Comparison of ENCODE assay signal across 13 mouse cellular contexts in the genomic region with DNA sequence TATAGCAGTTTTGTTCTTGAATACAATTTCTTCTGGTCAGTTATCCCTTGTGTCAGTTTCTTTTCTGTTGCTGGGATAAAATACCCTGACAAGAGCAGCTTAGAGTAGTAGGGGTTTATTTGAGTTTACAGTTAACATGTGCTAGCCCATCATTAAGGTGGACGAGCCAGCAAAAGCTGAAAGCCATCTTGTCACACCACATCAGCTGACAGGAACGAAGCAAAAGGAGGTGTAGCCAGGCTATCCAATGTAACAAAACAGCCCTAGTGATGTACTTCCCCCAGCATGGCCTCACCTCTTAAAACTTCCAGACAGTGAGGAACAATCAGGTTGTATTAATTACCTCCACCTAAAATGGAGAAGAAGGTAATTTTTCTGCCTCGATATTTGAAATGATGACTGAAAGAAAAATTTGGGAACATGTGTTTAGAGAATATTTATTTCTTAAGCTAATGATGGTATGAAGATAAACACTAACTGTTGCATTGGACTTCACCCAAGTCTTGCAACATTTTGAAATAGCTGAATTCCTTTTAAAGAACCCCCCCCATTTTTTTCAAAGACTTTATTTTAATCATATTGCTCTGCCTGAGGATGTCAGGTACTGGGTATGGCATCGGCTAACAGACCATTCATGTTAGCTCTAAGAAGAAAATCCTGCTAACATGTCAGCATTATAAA.
"Had no signal": no experiment of that assay in that cellular context is flagged by ENCODE, and none has a peak within 500 bp of the region (broad histone marks: within the 10 kb centered on the region; RNA-seq: fewer than 3 reads in every experiment).

No protein-coding gene starts in this region.

- H3K9ac ChIP-seq: limb, embryonic 15.5 days; liver, embryonic 13.5 days; neural tube, embryonic 12.5 days had no signal

- H3K4me1 ChIP-seq: liver, embryonic 13.5 days; neural tube, embryonic 12.5 days had no signal

- H3K36me3 ChIP-seq: limb, embryonic 15.5 days; liver, embryonic 13.5 days; midbrain, embryonic 10.5 days; neural tube, embryonic 12.5 days had no signal

- H3K9me3 ChIP-seq: limb, embryonic 15.5 days; liver, embryonic 13.5 days; midbrain, embryonic 10.5 days; neural tube, embryonic 12.5 days had no signal

- H3K4me2 ChIP-seq: limb, embryonic 15.5 days; liver, embryonic 13.5 days; neural tube, embryonic 12.5 days had no signal

- H3K4me3 ChIP-seq: limb, embryonic 15.5 days; liver, embryonic 13.5 days; midbrain, embryonic 10.5 days; neural tube, embryonic 12.5 days had no signal

- H3K27ac ChIP-seq: kidney, postnatal 0 days; limb, embryonic 15.5 days; liver, embryonic 13.5 days; midbrain, embryonic 10.5 days; neural tube, embryonic 12.5 days; stomach, postnatal 0 days had no signal

- DNase-seq: kidney, adult 11 months; kidney, adult 9 months; kidney, postnatal 36 days; layer of hippocampus, adult 9-11 months; layer of hippocampus, postnatal 36 days; liver, embryonic 13.5 days; midbrain, embryonic 14.5 days; thymus, postnatal 4 days had no signal

- H3K27me3 ChIP-seq: limb, embryonic 15.5 days; liver, embryonic 13.5 days; neural tube, embryonic 12.5 days had no signal
